Mouse (Mus musculus) lung, embryonic 16.5 days (tissue): ENCODE measurements around the gene Stx6. TPM values are rescaled to one million over a fixed set of nuclear protein-coding genes. Genes with fewer than 3 reads are reported as not detected.

ENCODE experiments used
- ATAC-seq: fragments of 200-750 bp; cut with Nextera tagmentation; 2 replicates; pipeline ENCODE4 v1.8.0; 2017; ENCODE audit warnings: low read depth, mild to moderate bottlenecking, moderate library complexity
- H3K27ac ChIP-seq: fragments of 300-500 bp; sonication (generic); 2 replicates; pipeline ENCODE4 v1.5.1; 2014; ENCODE audit warnings: mild to moderate bottlenecking, control low read depth, low read length
- H3K27me3 ChIP-seq: fragments of 300-500 bp; sonication (generic); 2 replicates; pipeline ENCODE4 v1.6.1; 2014; ENCODE audit warnings: low read depth, low read length, mixed read lengths; ENCODE audit not compliant: control insufficient read depth, insufficient read depth
- H3K36me3 ChIP-seq: fragments of 300-500 bp; sonication (generic); 2 replicates; pipeline ENCODE4 v1.6.1; 2014; ENCODE audit warnings: low read length; ENCODE audit not compliant: control insufficient read depth, insufficient read depth
- H3K4me1 ChIP-seq: fragments of 300-500 bp; sonication (generic); replicated peaks from 2 replicates; pipeline ENCODE4 v1.6.1; 2014; ENCODE audit warnings: low read length, mixed read lengths; ENCODE audit not compliant: control insufficient read depth, insufficient read depth
- H3K4me2 ChIP-seq: fragments of 300-500 bp; sonication (generic); 2 replicates; pipeline ENCODE4 v1.6.1; 2014; ENCODE audit warnings: low read depth, low read length, control low read depth
- H3K4me3 ChIP-seq: fragments of 300-500 bp; sonication (generic); 2 replicates; pipeline ENCODE4 v1.5.1; 2014; ENCODE audit warnings: mild to moderate bottlenecking, low read length, control low read depth
- H3K9ac ChIP-seq: fragments of 300-500 bp; sonication (generic); 2 replicates; pipeline ENCODE4 v1.6.1; 2014; ENCODE audit warnings: low read length, control low read depth
- H3K9me3 ChIP-seq: fragments of 300-500 bp; sonication (generic); 2 replicates; pipeline ENCODE4 v1.6.1; 2016; ENCODE audit warnings: low read length; ENCODE audit not compliant: control insufficient read depth
- WGBS: fragments of 180-500 bp; shearing (Covaris S2); extraction: QIAGEN DNeasy Blood & Tissue Kit; methylation state at CpG from one replicate; pipeline ENCODE4 v1.1.7; 2014; 5-methylcytosine and 5-hydroxymethylcytosine counted together
- polyA plus RNA-seq: library from polyadenylated mRNA; unstranded; fragments of >200 nt; fragmentation: Nextera tagmentation; extraction: Ambion mirVana; gene quantifications from 2 replicates; pipeline ENCODE4 v1.2.1, GENCODE M21; 2015

Gene Stx6
- polyA plus RNA-seq, 1 experiment from 2014 or later: 72.8 TPM

- no peak overlapping the region for H3K4me2 ChIP-seq
- H3K36me3 ChIP-seq: peaks cover 24% of the 10 kb centered on the region
- H3K9ac ChIP-seq: no peak overlapping the region
- H3K27ac ChIP-seq: no peak overlapping the region
- no peak overlapping the region for H3K4me3 ChIP-seq
- no peaks in the 10 kb centered on the region for H3K9me3 ChIP-seq
- ATAC-seq: no peak
- WGBS: 78% methylated on average over 2 of the region's 2 CpGs
- no peaks in the 10 kb centered on the region for H3K4me1 ChIP-seq
- H3K27me3 ChIP-seq: no peaks in the 10 kb centered on the region
These were observed 19.8 kb downstream of the Stx6 start for GRCm38 (mm10) chr1:155178192-155178924.

GRCm38 (mm10) chr1:155184191-155184590, 25.7 kb downstream of the Stx6 start:
- H3K27ac ChIP-seq: no peak overlapping the region
- WGBS: 67% methylated on average over 3 of the region's 3 CpGs
- H3K9me3 ChIP-seq: no peaks in the 10 kb centered on the region
- no peaks in the 10 kb centered on the region for H3K4me1 ChIP-seq
- no peak for ATAC-seq
- no peak overlapping the region for H3K4me2 ChIP-seq
- no peak overlapping the region for H3K4me3 ChIP-seq
- H3K9ac ChIP-seq: no peak overlapping the region
- H3K27me3 ChIP-seq: no peaks in the 10 kb centered on the region
- peaks cover 18% of the 10 kb centered on the region for H3K36me3 ChIP-seq

GRCm38 (mm10) chr1:155188656-155189055, 30.1 kb downstream of the Stx6 start:
- Histone ChIP-seq H3K4me1 (0 out of 2 replicates have a peak, but pooled peaks cover 2% of the 10 kb centered on the region), H3K4me2 (no peak overlapping the region), H3K4me3 (no peak overlapping the region), H3K27me3 (no peaks in the 10 kb centered on the region), H3K27ac (no peak overlapping the region), H3K9me3 (no peaks in the 10 kb centered on the region), H3K36me3 (peaks cover 14% of the 10 kb centered on the region), H3K9ac (no peak overlapping the region)
- WGBS: 87% methylated on average over 4 of the region's 4 CpGs
- ATAC-seq: no peak

- Histone ChIP-seq H3K4me3 (no peak overlapping the region), H3K9me3 (no peaks in the 10 kb centered on the region), H3K4me2 (no peak overlapping the region), H3K36me3 (peaks cover 14% of the 10 kb centered on the region), H3K9ac (no peak overlapping the region), H3K27ac (no peak overlapping the region), H3K27me3 (no peaks in the 10 kb centered on the region), H3K4me1 (0 out of 2 replicates have a peak, but pooled peaks cover 2% of the 10 kb centered on the region)
- WGBS: 84% methylated on average over 8 of the region's 8 CpGs
- ATAC-seq: 0 out of 2 replicates have a peak, but pooled peaks have one; percentile 17
These were observed 32.7 kb downstream of the Stx6 start for GRCm38 (mm10) chr1:155191219-155191618.

- Histone ChIP-seq H3K4me1 (0 out of 2 replicates have a peak, but pooled peaks cover 2% of the 10 kb centered on the region), H3K9ac (no peak overlapping the region), H3K4me2 (no peak overlapping the region), H3K4me3 (no peak overlapping the region), H3K27me3 (no peaks in the 10 kb centered on the region), H3K36me3 (peaks cover 14% of the 10 kb centered on the region), H3K9me3 (no peaks in the 10 kb centered on the region), H3K27ac (no peak overlapping the region)
- WGBS: 65% methylated on average over 2 of the region's 2 CpGs
- ATAC-seq: no peak
These were observed 33.2 kb downstream of the Stx6 start for GRCm38 (mm10) chr1:155191671-155192070.

GRCm38 (mm10) chr1:155192805-155193368, 34.4 kb downstream of the Stx6 start:
- 0 out of 2 replicates have a peak, but pooled peaks have one; percentile 10 for ATAC-seq
- H3K4me3 ChIP-seq: no peak overlapping the region
- H3K4me1 ChIP-seq: peaks cover 2% of the 10 kb centered on the region; the same call in 1 of the 2 replicates
- H3K36me3 ChIP-seq: peaks cover 12% of the 10 kb centered on the region
- no peaks in the 10 kb centered on the region for H3K9me3 ChIP-seq
- H3K27ac ChIP-seq: no peak overlapping the region
- no peak overlapping the region for H3K4me2 ChIP-seq
- H3K27me3 ChIP-seq: no peaks in the 10 kb centered on the region
- no peak overlapping the region for H3K9ac ChIP-seq
- WGBS: 54% methylated on average over 15 of the region's 15 CpGs

GRCm38 (mm10) chr1:155196691-155197090, 38.2 kb downstream of the Stx6 start:
- no peak overlapping the region for H3K4me2 ChIP-seq
- H3K4me3 ChIP-seq: no peak overlapping the region
- no peak overlapping the region for H3K9ac ChIP-seq
- no peaks in the 10 kb centered on the region for H3K27me3 ChIP-seq
- H3K36me3 ChIP-seq: peaks cover 5% of the 10 kb centered on the region; the same call in 1 of the 2 replicates
- peak; percentile 73 for ATAC-seq
- no peaks in the 10 kb centered on the region for H3K9me3 ChIP-seq
- 54% methylated on average over 4 of the region's 4 CpGs for WGBS
- H3K27ac ChIP-seq: no peak overlapping the region
- peaks cover 16% of the 10 kb centered on the region for H3K4me1 ChIP-seq

- no peaks in the 10 kb centered on the region for H3K27me3 ChIP-seq
- peak overlapping the region; percentile 26; the same call in 1 of the 2 replicates for H3K27ac ChIP-seq
- no peak overlapping the region for H3K9ac ChIP-seq
- ATAC-seq: peak; percentile 39; the same call in 1 of the 2 replicates
- H3K9me3 ChIP-seq: no peaks in the 10 kb centered on the region
- H3K4me1 ChIP-seq: peaks cover 19% of the 10 kb centered on the region
- no peak overlapping the region for H3K4me2 ChIP-seq
- H3K36me3 ChIP-seq: 0 out of 2 replicates have a peak, but pooled peaks cover 5% of the 10 kb centered on the region
- H3K4me3 ChIP-seq: no peak overlapping the region
- 59% methylated on average over 6 of the region's 6 CpGs for WGBS
These were observed 41.0 kb downstream of the Stx6 start for GRCm38 (mm10) chr1:155199522-155199921.

GRCm38 (mm10) chr1:155200967-155201366, 42.5 kb downstream of the Stx6 start:
- Histone ChIP-seq H3K9me3 (no peaks in the 10 kb centered on the region), H3K36me3 (0 out of 2 replicates have a peak, but pooled peaks cover 5% of the 10 kb centered on the region), H3K27me3 (no peaks in the 10 kb centered on the region), H3K9ac (no peak overlapping the region), H3K4me2 (no peak overlapping the region), H3K4me1 (peaks cover 29% of the 10 kb centered on the region), H3K4me3 (no peak overlapping the region), H3K27ac (no peak overlapping the region)
- no peak for ATAC-seq
- 61% methylated on average over 2 of the region's 2 CpGs for WGBS
